Mouse (Mus musculus) liver, postnatal 0 days (tissue): ENCODE measurements around the gene Zfp458.
"Not testable (repeated sequence)": the region's sequence is repeated elsewhere in the genome, so short reads cannot be mapped to it uniquely, and the experiment has no call there.

Experiments
- CTCF ChIP-seq: sonication (generic); IDR thresholded peaks from 2 replicates; pipeline ENCODE4 v1.5.1; 2016; ENCODE audit warnings: antibody characterized with exemption, low read depth
- EP300 ChIP-seq: IDR thresholded peaks from 2 replicates; pipeline ENCODE4 v1.6.1; 2016; ENCODE audit warnings: antibody characterized with exemption, low read depth, mild to moderate bottlenecking

- TF ChIP-seq CTCF, EP300: not testable (repeated sequence)
Measured at GRCm38 (mm10) chr13:67269383-67270065, 8.7 kb downstream of the Zfp458 start.
